Mouse (Mus musculus): ENCODE measurements around the gene Ptprn2. TPM values are rescaled to one million over a fixed set of nuclear protein-coding genes. Genes with fewer than 3 reads are reported as not detected.
"Not testable (repeated sequence)": the region's sequence is repeated elsewhere in the genome, so short reads cannot be mapped to it uniquely, and the experiment has no call there.

Gene Ptprn2
- total RNA-seq, 1 experiment from 2014 or later = not detected

DNA sequence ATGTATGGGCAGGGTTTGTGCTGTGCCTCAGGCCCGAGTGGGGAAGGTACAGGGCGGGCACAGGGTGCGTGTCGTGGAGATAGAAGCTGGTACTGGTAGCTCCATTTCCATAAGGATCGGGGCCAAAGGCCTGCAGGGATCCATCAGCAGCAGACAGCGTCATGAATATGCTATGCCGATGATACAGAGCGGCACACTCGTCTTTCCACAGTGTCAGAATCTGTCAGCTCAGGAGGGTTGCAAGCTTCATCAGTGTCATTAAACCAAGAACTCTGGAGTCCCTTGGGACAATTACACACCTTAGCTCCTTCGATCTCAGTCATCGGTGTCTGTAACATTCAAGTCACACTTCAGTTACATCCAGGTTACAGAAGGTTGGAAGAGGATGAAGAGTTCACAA, 15.1 kb downstream of the Ptprn2 start:
- ATAC-seq (replicated peaks; ENCODE audit: insufficient number of reproducible peaks, low FRiP score, low TSS enrichment, poor library complexity, severe bottlenecking) = no peak

DNA sequence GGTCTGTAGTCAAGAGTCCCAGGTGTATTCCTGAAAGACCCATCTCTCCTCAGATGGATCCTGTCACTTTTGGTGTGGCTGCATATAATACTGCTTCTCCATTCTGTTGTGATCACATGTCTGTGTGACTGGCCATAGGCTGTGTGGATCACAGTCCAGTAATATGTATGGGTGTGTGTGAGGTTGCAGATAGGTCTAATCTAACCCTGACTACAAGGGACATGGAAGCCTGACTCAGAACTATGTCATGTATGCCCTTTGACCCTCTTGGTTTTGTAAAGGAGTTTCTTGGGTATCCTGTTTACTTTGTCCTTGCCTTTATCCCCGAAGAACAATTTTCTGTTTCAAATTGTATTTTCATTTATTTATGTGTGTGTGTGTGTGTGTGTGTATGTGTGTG, 27.0 kb downstream of the Ptprn2 start:
- ATAC-seq (replicated peaks; ENCODE audit: insufficient number of reproducible peaks, low FRiP score, low TSS enrichment, poor library complexity, severe bottlenecking) = no peak

DNA sequence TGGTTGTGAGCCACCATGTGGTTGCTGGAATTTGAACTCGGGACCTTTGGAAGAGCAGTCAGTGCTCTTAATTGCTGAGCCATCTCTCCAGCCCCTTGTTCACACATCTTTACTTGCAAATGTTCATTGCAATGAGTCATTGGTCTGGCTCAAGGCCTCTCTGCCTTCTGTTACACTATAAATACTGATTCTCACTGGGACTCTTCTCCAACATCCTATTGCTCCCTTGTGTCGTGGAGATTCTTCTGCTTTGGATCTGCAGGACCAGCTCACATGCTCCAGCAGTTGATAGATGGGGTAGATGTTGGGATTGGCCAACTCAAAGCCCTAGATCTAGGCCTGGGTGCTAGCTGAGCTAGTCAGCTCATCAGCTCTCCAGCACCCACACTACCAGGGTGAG, 28.3 kb downstream of the Ptprn2 start:
- ATAC-seq (replicated peaks; ENCODE audit: insufficient number of reproducible peaks, low FRiP score, low TSS enrichment, poor library complexity, severe bottlenecking) = not testable (repeated sequence)

DNA sequence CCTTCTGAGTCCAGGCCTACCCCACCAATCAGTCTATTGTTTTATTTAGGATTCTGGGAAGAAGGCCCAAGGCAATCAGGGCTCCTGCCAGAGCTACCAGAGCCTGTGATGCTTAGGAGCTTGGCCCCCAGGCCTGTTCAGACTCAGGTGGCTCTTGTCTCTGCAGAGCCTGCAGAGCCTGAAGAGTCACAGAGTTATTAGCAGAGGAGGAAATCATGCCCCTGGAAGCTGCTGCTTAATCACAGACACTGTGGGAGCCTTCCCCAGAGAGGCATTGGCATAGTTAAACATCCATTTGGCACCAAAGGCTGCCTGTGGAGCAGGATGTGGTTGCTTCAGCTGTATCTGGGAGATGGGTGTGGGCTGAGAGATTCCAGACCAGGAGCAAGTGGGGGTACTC, 30.3 kb downstream of the Ptprn2 start:
- no peak for ATAC-seq (replicated peaks; ENCODE audit: insufficient number of reproducible peaks, low FRiP score, low TSS enrichment, poor library complexity, severe bottlenecking)

DNA sequence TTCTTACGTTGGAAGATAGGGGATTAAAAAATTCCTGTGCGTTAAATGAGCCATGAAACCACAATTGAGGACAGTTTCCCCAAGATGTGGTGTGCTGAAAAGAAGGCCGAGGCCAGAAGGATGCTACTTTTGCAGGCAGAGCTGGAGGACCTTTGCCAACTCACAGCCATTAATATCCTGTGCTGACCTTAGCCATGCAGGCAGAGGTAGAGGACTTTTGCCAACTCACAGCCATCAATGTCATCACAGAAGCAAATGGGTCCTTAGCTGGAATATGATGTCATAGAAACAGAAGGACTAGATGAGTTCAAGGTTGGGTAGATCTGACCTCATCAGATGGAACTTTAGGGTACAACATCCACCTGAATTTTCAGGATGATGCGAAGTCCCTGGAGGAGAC, 43.3 kb downstream of the Ptprn2 start:
- no peak for ATAC-seq (replicated peaks; ENCODE audit: insufficient number of reproducible peaks, low FRiP score, low TSS enrichment, poor library complexity, severe bottlenecking)

DNA sequence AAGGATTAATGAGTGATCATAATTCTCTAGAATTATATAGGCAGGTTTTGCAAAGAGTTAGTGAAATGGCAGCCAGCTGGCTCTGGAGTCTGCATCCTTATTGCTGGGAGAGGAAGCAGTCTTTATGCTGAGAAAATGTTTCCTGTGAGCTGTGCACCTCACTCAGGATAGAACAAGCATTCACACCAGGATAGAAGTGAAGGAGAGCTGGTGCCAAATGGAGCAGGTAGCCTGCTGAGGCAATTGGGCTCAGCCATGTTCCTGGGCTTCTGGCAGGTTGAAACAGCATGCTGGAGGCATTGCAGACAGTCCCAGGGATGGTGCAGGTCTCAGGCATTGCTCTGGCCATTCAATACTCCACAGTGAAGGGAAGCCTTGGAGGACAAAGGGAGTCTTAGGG, 47.8 kb downstream of the Ptprn2 start:
- ATAC-seq (replicated peaks; ENCODE audit: insufficient number of reproducible peaks, low FRiP score, low TSS enrichment, poor library complexity, severe bottlenecking) = no peak

DNA sequence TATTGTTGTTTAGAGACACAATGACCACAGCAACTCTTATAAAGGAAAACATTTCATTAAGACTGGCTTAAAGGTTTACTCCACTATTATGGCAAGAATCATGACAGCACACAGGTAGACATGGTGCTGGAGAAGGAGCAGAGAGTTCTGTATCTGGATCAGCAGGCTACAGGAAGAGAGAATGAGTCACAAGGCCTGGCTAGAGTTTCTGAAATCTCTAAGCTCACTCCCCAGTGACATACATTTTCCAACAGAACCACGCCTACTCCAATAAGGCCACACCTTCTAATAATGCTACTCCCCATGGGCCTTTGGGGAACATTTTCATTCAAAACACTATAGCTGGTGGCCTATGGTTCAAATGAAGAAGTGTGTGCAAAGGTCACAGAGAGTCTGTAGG, 53.8 kb downstream of the Ptprn2 start:
- ATAC-seq (replicated peaks; ENCODE audit: insufficient number of reproducible peaks, low FRiP score, low TSS enrichment, poor library complexity, severe bottlenecking) = no peak

DNA sequence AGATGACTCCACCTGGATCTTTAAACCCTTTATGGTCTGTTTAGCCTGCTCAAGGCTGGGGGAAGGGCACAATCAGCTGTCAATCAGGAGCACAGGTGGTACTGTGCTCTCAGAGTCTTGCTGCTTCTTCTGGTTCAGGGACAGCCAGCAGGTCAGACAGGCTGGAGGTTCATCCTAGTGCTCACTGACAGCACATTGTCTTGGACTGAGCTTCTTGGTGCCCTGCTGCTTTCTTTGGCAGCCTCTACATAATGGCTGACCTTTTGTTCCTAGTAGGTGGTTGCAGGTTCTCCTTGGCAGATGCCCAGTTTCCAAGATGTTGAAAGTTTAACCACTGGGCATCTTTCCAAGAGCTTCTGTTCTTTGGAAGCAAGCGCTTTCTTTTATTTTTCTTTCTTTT, 55.1 kb downstream of the Ptprn2 start:
- no peak for ATAC-seq (replicated peaks; ENCODE audit: insufficient number of reproducible peaks, low FRiP score, low TSS enrichment, poor library complexity, severe bottlenecking)

DNA sequence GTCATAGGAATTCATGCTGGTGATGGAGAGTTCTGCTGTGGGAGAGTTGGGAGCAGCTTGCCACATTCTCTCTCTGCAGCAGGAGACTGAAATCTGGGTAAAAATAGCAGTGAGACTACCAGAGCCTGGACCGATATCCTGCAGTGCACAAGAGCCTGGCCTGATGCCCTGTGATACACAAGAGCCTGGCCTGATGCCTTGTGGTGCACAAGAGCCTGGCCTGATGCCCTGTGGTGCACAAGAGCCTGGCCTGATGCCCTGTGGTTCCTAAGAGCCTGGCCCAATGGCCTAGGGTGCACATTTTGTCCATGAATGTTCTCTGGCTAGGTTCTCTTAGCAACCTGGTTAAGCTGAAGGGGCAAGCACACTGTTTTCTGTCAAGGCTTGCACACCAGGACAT, 64.5 kb downstream of the Ptprn2 start:
- no peak for ATAC-seq (replicated peaks; ENCODE audit: insufficient number of reproducible peaks, low FRiP score, low TSS enrichment, poor library complexity, severe bottlenecking)

DNA sequence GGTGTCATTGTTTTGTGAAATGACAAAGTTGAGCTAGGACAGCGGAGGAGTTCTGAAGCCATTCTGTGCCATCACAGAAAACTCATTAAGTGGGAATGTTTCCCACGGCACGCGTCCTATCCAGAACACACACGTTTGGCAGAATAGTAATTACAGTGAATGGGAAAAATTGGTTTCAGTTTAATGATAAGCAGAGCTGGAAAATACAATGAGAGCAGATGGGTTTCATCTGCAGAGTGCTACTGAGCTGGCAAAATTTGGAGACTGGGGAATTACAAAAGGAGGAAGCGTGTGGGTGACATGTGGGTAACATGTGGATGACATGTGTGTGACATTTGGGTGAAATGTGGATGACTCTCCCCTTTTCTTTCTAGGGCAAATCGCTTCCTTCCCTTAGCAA, 66.0 kb downstream of the Ptprn2 start:
- ATAC-seq (replicated peaks; ENCODE audit: insufficient number of reproducible peaks, low FRiP score, low TSS enrichment, poor library complexity, severe bottlenecking) = no peak

DNA sequence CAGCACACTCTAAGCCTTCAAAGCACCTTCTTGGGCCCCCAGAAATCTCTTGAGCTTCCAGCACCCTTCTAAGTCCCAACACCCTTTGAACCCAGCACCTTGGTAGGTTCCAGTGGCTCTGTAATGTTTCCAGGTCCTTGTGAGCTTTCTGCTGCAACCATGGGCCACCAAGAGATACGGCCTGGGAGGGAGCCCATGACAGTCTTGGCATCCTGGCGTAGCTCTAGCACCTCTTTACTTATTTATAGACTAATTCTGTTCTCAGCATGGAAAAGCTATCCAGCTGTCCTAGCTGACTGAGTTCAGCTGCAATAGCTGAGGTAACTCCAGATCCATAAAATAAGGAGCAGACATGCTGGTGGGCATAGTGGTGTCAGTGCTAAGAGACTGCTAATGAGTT, 66.8 kb downstream of the Ptprn2 start:
- ATAC-seq (replicated peaks; ENCODE audit: insufficient number of reproducible peaks, low FRiP score, low TSS enrichment, poor library complexity, severe bottlenecking) = no peak

DNA sequence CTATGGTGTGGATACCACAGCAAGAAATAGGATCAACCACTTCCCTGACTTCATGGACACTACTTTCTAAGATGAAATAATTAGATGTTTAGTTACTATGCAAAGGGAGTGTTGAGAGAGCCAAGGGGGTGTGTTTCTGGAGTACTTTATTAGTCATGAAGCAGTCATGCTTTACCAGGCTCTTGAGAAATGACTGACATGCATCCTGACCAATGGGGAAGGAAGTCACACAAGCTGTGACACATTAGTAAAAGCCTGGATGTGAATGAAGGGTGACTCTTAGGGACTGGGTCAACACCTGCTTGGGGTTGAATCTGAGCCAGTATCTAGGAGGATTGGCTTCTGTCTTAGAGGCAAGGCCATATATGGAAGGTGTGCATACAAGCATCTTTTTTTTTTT, 67.8 kb downstream of the Ptprn2 start:
- no peak for ATAC-seq (replicated peaks; ENCODE audit: insufficient number of reproducible peaks, low FRiP score, low TSS enrichment, poor library complexity, severe bottlenecking)

DNA sequence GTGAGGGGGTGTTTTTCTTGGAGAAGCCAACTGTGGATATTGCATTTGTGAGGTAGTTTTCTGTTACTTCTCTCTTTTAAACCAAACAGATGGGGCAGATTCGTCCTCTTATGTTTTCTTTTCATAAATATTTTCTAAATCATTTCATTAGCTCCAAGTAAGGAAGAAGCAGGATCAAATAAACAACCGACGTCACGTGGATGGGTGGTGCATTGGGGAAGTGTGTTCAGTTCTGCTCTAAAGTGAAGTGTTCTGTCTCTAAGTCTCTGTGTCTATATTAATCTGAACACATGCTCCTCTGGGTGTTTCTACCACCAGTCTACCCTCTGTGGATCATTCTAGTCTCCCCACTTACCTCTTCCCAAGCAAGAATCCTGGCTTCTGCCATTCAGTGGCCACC, 70.4 kb downstream of the Ptprn2 start:
- ATAC-seq (replicated peaks; ENCODE audit: insufficient number of reproducible peaks, low FRiP score, low TSS enrichment, poor library complexity, severe bottlenecking) = no peak

DNA sequence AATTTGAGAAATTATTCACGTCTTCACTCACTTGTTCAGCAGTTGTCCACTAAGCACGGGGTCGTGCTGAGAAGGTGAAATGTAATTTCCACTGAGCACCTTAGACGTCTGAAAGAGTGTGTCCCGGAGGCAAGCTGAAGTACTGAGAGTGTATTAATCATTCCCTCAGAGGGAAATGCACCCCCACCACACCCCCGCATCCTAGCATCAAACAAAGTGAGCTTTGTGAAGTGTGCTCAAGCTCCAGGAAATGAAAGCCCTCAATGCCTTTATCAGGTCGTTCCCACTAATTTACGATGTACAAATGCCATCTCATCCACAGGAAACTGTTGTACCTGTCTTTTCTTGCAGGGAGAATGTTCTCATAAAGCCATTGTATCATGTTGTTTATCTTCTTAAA, 78.9 kb downstream of the Ptprn2 start:
- ATAC-seq (replicated peaks; ENCODE audit: insufficient number of reproducible peaks, low FRiP score, low TSS enrichment, poor library complexity, severe bottlenecking) = no peak

DNA sequence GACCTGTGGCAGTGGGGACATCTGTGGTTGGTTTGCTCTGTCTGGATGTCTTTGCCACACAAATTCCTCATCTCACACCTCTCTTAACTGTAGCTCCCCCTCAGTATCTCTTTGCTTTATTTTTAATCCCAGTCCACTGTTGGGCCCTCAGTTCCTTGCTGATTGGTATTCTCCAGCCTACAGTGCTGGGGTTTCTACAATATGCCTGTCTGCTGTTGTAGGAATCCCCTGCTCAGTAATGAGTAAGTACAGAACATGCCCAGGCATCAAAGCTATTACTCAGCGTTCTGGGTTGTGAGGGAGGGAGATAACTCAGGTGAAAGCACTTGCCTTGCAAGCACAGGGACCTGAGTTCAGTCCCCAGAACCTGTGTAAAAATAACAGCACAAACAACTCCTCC, 81.2 kb downstream of the Ptprn2 start:
- ATAC-seq (replicated peaks; ENCODE audit: insufficient number of reproducible peaks, low FRiP score, low TSS enrichment, poor library complexity, severe bottlenecking) = no peak

DNA sequence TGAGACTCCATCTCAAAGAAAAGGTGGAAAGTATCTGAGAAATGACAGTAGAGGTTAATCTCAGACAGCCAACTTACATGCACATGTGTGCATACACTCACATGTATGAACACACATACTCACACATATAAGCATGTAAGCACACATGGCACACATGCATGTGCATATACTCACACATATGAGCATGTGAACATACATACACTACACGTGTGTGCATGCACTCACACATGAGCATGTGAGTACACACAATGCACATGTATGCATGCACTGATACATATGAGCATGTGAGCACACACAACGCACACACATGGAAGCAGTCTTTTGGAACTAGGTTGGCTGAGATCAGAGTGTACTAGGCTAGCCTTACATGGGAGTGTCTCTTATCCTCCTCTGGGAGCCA, 81.7 kb downstream of the Ptprn2 start:
- ATAC-seq (replicated peaks; ENCODE audit: insufficient number of reproducible peaks, low FRiP score, low TSS enrichment, poor library complexity, severe bottlenecking) = no peak

DNA sequence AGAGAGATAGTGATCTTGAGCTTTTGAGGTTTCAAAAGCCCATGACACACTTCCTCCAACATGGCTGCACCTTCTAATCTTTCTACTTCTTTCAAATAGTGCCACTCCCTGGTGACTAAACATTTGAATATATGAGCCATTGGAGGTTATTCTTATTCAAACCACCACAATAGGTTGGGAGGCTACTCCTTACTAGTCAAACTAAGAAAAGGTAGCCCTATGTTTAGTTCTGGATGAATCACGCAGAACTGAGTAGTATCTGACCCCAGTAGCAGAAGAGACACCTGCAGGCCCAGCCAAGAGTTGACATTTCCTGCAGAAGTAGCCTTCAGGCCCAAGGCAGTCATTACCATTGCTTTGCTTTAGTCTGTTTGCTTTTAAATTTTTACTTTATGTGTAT, 84.0 kb downstream of the Ptprn2 start:
- no peak for ATAC-seq (replicated peaks; ENCODE audit: insufficient number of reproducible peaks, low FRiP score, low TSS enrichment, poor library complexity, severe bottlenecking)

DNA sequence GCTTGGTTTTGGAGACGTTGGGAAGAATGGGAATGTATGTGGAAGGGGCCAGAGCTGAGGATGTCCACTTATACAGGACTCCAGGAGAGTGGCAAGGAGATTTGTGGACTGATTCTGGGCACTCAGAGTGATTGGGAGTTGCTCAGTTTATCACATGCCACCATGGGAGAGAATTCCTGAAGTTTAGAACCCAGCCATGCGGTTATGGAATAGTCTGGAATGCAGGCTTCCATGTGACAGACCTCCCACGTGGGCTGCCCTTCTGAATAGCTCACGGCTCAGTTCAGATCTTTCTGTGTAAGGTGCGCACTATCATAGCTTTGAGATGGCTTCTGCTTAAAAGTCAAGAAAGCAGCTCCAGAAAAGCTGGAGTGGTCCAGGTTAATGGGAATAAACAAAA, 88.6 kb downstream of the Ptprn2 start:
- ATAC-seq (replicated peaks; ENCODE audit: insufficient number of reproducible peaks, low FRiP score, low TSS enrichment, poor library complexity, severe bottlenecking) = no peak

DNA sequence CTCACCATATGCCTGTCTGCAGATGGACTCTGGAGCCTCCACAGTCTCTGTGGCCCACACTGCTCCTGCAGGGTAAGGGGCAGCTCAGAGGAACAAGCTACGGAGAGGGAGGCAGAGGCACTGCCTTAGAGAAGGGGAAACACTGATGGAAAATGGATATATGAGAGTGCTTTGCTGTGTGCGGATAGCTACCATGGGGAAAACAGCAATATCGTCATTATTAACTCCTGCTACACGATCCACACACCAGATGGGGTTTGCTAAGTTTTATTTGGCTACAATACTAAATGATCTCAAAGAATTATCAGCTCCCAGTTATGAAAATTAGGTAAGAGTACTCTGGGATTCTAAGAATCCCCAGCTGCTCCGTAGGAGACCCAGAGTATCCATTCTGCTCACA, 89.2 kb downstream of the Ptprn2 start:
- no peak for ATAC-seq (replicated peaks; ENCODE audit: insufficient number of reproducible peaks, low FRiP score, low TSS enrichment, poor library complexity, severe bottlenecking)

DNA sequence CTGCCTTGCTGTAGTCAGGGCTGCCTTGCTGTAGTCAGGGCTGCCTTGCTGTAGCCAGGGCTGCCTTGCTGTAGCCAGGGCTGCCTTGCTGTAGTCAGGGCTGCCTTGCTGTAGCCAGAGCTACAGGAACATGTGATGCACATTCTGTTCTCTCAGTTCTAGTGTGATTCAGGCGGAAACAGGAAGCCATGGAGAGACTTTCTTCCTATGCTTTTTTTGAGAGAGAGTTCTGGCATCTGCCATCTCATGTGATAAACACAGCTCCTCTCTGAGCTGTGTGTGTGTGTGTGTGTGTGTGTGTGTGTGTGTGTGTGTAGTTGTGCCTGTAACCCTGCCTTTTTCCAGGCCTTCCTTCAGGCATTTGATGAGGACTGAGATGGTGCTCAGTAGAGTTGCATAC, 92.4 kb downstream of the Ptprn2 start:
- ATAC-seq (replicated peaks; ENCODE audit: insufficient number of reproducible peaks, low FRiP score, low TSS enrichment, poor library complexity, severe bottlenecking) = not testable (repeated sequence)

DNA sequence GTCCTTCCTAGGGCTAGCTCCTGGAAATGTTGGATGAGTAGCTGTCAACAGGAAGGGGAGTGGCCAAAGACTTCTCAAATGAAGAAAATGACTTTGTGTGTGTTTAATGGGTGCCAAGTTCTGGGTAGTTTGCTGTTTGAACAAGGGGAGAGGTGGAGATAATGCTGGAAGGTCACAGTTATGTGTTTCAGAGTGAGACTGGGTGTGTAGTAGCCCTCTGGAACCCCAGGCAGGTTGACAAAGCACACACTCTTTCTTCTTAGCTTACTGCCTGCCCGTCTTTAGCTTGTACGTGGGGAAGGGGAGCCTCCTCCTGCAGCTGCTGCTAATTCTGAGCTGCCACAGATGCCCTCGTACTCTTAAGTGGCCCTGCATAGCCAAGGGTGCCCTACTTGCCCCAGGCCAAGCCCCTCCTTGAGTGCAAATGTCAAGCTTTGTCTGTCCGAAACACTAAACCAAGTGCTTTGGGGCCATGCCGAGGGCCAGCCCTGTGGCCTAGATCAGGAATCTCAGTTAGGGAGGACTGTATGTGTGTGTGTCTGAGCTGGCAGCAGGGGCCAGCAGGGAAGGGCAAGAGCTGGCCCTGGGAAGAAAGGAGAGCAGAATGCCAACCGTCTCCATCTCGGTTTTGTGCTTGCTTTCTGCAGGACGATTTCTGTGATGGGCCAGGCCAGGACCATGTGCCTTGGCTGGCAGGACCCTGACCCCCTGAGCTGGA, 95.5 kb downstream of the Ptprn2 start:
- ATAC-seq (replicated peaks; ENCODE audit: insufficient number of reproducible peaks, low FRiP score, low TSS enrichment, poor library complexity, severe bottlenecking) = no peak
